Mouse (Mus musculus): ENCODE measurements around the gene Tbc1d9b. TPM values are rescaled to one million over a fixed set of nuclear protein-coding genes. Genes with fewer than 3 reads are reported as not detected.

Gene Tbc1d9b
- total and polyA plus RNA-seq, 2 experiments from 2014 or later, result 31.3 to 68.8 TPM

- H3K9ac ChIP-seq (replicated peaks; ENCODE audit: low read length, poor library complexity, severe bottlenecking), result peak within 1 kb of the TSS; percentile 100
- peak; percentile 76 for ATAC-seq (ENCODE audit: low FRiP score)
- no peaks in the 10 kb centered on the region for H3K27me3 ChIP-seq (ENCODE audit: insufficient read depth, low read length)
- TF ChIP-seq CTCF (IDR thresholded peaks at IDR 0.05), result no peak
- under 1% methylated on average over 46 of the region's 48 CpGs for WGBS
- H3K4me2 ChIP-seq (ENCODE audit: low read depth, low read length, poor library complexity, severe bottlenecking), result peak within 1 kb of the TSS; percentile 67
- H3K4me1 ChIP-seq (ENCODE audit: insufficient read depth, low read length), result peaks cover 9% of the 10 kb centered on the region; the same call in 1 of the 2 replicates
- no peaks in the 10 kb centered on the region for H3K9me3 ChIP-seq (ENCODE audit: low read length)
- peak within 1 kb of the TSS; percentile 100 for H3K27ac ChIP-seq (ENCODE audit: low read depth, low read length)
- peaks cover 25% of the 10 kb centered on the region for H3K36me3 ChIP-seq (ENCODE audit: insufficient read depth, low read length)
- peak within 1 kb of the TSS; percentile 99 for H3K4me3 ChIP-seq (ENCODE audit: low read depth, low read length)
- peak; percentile 84 for DNase-seq (ENCODE audit: low spot score)
Measured at GRCm38 (mm10) chr11:50210505-50211151, 79.4 kb downstream of the Tbc1d9b start, which contains the start of the genes Sqstm1 and Mgat4b. Sqstm1 (minus strand) TSS chr11:50210827. Mgat4b (plus strand) TSS chr11:50210890.

GRCm38 (mm10) chr11:50211322-50212059, 80.3 kb downstream of the Tbc1d9b start:
- Histone ChIP-seq H3K4me2 (ENCODE audit: low read depth, low read length, poor library complexity, severe bottlenecking) (peak overlapping the region; percentile 67), H3K9ac (replicated peaks; ENCODE audit: low read length, poor library complexity, severe bottlenecking) (peak overlapping the region; percentile 100; the same call in 1 of the 2 replicates), H3K9me3 (ENCODE audit: low read length) (no peaks in the 10 kb centered on the region), H3K36me3 (ENCODE audit: insufficient read depth, low read length) (peaks cover 17% of the 10 kb centered on the region), H3K4me3 (ENCODE audit: low read depth, low read length) (peak overlapping the region; percentile 99), H3K4me1 (ENCODE audit: insufficient read depth, low read length) (peaks cover 9% of the 10 kb centered on the region; the same call in 1 of the 2 replicates), H3K27ac (ENCODE audit: low read depth, low read length) (peak overlapping the region; percentile 100), H3K27me3 (ENCODE audit: insufficient read depth, low read length) (no peaks in the 10 kb centered on the region)
- no peak for TF ChIP-seq CTCF (IDR thresholded peaks at IDR 0.05)
- 0 out of 2 replicates have a peak, but pooled peaks have one; percentile 4 for ATAC-seq (ENCODE audit: low FRiP score)
- DNase-seq (ENCODE audit: low spot score), result no peak
- 82% methylated on average over 3 of the region's 3 CpGs for WGBS

- H3K9ac ChIP-seq (replicated peaks; ENCODE audit: low read length, poor library complexity, severe bottlenecking), result no peak overlapping the region
- H3K4me1 ChIP-seq (ENCODE audit: insufficient read depth, low read length), result peaks cover 9% of the 10 kb centered on the region; the same call in 1 of the 2 replicates
- TF ChIP-seq CTCF (IDR thresholded peaks at IDR 0.05), result no peak
- no peak overlapping the region for H3K27ac ChIP-seq (ENCODE audit: low read depth, low read length)
- no peaks in the 10 kb centered on the region for H3K27me3 ChIP-seq (ENCODE audit: insufficient read depth, low read length)
- H3K9me3 ChIP-seq (ENCODE audit: low read length), result no peaks in the 10 kb centered on the region
- H3K36me3 ChIP-seq (ENCODE audit: insufficient read depth, low read length), result peaks cover 9% of the 10 kb centered on the region
- ATAC-seq (ENCODE audit: low FRiP score) (no peak), DNase-seq (ENCODE audit: low spot score) (no peak)
- H3K4me2 ChIP-seq (ENCODE audit: low read depth, low read length, poor library complexity, severe bottlenecking), result no peak overlapping the region
- no peak overlapping the region for H3K4me3 ChIP-seq (ENCODE audit: low read depth, low read length)
- 72% methylated on average over 3 of the region's 3 CpGs for WGBS
Measured at GRCm38 (mm10) chr11:50212060-50212739, 81.0 kb downstream of the Tbc1d9b start.

GRCm38 (mm10) chr11:50212848-50213758, 81.9 kb downstream of the Tbc1d9b start:
- no peak for TF ChIP-seq CTCF (IDR thresholded peaks at IDR 0.05)
- H3K4me2 ChIP-seq (ENCODE audit: low read depth, low read length, poor library complexity, severe bottlenecking), result no peak overlapping the region
- ATAC-seq (ENCODE audit: low FRiP score) (no peak), DNase-seq (ENCODE audit: low spot score) (no peak)
- H3K9me3 ChIP-seq (ENCODE audit: low read length), result no peaks in the 10 kb centered on the region
- H3K36me3 ChIP-seq (ENCODE audit: insufficient read depth, low read length), result peaks cover under 1% of the 10 kb centered on the region; the same call in 1 of the 2 replicates
- no peak overlapping the region for H3K9ac ChIP-seq (replicated peaks; ENCODE audit: low read length, poor library complexity, severe bottlenecking)
- H3K4me3 ChIP-seq (ENCODE audit: low read depth, low read length), result no peak overlapping the region
- no peaks in the 10 kb centered on the region for H3K27me3 ChIP-seq (ENCODE audit: insufficient read depth, low read length)
- no peak overlapping the region for H3K27ac ChIP-seq (ENCODE audit: low read depth, low read length)
- 63% methylated on average over 11 of the region's 11 CpGs for WGBS
- peaks cover 9% of the 10 kb centered on the region; the same call in 1 of the 2 replicates for H3K4me1 ChIP-seq (ENCODE audit: insufficient read depth, low read length)

DNA sequence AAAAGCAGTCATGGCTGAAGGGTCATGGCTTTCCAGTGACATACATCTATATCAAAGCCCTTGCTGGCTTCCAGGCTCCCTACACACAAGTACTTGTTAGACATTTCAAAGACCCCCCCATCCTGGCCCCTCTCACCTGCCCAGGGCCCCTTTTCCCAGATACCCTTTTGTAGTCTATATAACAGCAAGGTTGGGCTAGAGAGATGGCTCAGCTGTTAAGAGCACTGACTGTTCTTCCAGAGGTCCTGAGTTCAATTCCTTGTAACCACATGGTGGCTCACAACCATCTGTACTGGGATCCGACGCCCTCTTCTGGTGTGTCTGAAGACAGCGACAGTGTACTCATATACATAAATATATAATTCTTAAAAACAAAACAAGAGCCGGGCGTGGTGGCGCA, 83.4 kb downstream of the Tbc1d9b start:
- DNase-seq (ENCODE audit: low spot score), result no peak
- Histone ChIP-seq H3K4me1 (ENCODE audit: insufficient read depth, low read length) (0 out of 2 replicates have a peak, but pooled peaks cover 3% of the 10 kb centered on the region), H3K36me3 (ENCODE audit: insufficient read depth, low read length) (0 out of 2 replicates have a peak, but pooled peaks cover 4% of the 10 kb centered on the region), H3K9me3 (ENCODE audit: low read length) (no peaks in the 10 kb centered on the region), H3K4me3 (ENCODE audit: low read depth, low read length) (no peak overlapping the region), H3K4me2 (ENCODE audit: low read depth, low read length, poor library complexity, severe bottlenecking) (no peak overlapping the region), H3K27me3 (ENCODE audit: insufficient read depth, low read length) (no peaks in the 10 kb centered on the region), H3K9ac (replicated peaks; ENCODE audit: low read length, poor library complexity, severe bottlenecking) (no peak overlapping the region), H3K27ac (ENCODE audit: low read depth, low read length) (no peak overlapping the region)
- no peak for ATAC-seq (ENCODE audit: low FRiP score)
- 93% methylated on average over 6 of the region's 6 CpGs for WGBS
- peak; percentile 19; the same call in 1 of the 2 replicates for TF ChIP-seq CTCF (IDR thresholded peaks at IDR 0.05)
